Mouse (Mus musculus): ENCODE data around the gene Cul4a.

Gene Cul4a

DNA sequence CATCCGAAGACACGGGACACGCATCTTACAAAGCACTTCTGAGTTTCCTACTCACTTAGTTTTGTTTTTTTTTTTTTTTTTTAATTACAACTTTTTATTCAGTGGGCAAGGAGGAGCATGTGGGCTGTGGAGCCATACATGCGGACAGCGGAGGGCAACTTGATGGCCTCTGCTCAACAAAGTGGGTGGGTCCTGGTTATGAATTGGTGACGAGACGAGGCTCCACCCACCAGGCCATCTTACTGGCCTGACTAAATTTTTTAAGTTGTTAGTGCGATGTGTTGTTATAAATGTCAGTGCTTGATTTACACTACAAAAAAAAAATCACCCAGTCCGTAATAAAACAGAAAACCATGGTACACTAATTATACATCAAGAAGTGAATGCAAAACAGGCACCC is 75.0 kb downstream of the Cul4a start:
- peak in 1 of 2 experiments; percentile 43 for DNase-seq

GRCm38 (mm10) chr8:13180911-13181690 is 75.7 kb downstream of the Cul4a start:
- DNase-seq, result no peak

GRCm38 (mm10) chr8:13181691-13181976 is 76.2 kb downstream of the Cul4a start:
- DNase-seq, result no peak

GRCm38 (mm10) chr8:13186819-13187218 is 81.4 kb downstream of the Cul4a start:
- no peak for DNase-seq

DNA sequence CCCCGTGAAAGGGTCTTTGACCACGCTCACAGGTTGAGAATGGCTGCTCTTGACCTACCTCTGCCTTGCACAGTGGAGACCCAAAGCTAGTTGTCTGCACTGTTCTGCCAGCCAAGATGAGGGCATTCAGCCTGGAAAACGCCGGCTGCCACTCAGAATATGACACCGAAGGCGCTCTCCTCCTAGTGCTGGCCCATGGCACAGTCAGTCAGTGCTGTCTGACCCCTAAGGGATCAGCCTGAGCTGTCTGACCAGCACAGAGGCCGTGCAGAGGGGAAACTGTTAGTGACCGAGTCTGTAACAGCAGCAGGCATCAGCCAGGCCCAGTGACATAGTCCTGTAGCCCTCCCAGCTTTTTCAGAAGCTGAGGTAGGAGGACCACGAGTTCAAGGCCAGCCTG is 81.8 kb downstream of the Cul4a start:
- no peak for DNase-seq

DNA sequence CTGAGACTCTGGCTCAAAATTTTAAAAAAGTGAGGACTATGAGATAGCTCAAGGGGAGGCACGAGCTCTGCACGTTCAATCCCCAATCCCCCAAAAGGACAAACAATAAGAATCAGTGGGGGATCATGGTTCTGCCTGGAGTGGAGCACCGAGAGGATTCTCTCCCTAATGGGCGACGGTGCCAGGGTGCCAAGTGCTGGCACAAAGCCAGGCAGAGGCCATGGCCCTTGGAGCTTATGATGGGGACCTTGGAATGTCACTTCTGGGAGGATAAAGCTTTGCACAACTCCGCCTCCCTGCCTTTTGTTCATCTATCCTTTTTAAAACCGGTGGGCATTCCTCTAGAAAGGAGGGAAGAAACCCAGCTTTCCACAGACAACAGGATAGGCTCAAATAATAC is 82.2 kb downstream of the Cul4a start:
- no peak for DNase-seq

DNA sequence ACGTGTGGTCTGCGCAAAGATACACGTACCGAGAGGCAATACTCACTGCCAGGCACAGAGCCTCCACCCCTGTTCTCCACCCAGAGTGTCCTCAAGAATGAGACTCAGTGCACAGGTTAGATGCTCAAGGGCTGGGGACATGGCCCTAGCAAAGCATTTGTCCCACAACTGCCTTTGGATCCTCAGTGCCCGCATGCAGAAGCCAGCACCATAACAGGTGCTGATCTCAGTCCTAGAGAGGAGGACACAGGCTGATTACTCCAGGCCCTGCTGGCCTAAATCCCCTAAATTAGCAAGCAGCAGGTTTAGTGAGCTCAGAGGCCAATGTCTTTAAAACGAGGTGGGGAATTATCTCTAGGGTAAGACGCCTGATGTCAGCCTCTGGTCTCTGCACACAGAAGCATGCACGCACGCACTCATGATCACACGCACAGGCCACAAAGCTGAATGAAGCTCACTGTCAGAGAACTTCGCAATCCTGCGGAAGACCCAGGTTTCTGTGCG is 82.7 kb downstream of the Cul4a start:
- DNase-seq, result no peak

- no peak for DNase-seq
Measured at GRCm38 (mm10) chr8:13188857-13189256, 83.4 kb downstream of the Cul4a start.

GRCm38 (mm10) chr8:13190235-13190634 is 84.8 kb downstream of the Cul4a start:
- no peak for DNase-seq

DNA sequence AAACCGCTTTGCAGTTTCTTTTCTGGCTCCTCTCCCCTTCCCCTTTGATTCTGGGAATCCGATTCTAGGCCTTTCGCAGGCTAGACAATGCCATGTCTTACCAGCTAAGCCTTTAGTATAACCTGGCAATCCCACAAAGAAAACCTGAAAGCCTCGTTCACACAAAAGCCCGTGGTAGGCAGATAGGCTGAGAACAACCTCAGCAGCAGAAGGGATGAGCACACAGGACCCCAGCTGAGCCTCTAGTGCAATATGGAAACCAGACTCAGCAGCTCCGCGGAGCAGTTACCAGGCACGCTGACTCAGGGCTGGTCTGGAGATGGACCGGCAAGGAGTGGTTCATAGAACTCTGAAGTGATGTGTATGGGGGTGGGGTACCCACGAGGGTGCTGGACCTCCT is 89.4 kb downstream of the Cul4a start:
- DNase-seq, result no peak

GRCm38 (mm10) chr8:13197493-13197892 is 92.1 kb downstream of the Cul4a start:
- no peak for DNase-seq

Measured in kidney, postnatal 4 days (tissue).